ENCODE assay signal across 8 mouse cellular contexts in the genomic region with DNA sequence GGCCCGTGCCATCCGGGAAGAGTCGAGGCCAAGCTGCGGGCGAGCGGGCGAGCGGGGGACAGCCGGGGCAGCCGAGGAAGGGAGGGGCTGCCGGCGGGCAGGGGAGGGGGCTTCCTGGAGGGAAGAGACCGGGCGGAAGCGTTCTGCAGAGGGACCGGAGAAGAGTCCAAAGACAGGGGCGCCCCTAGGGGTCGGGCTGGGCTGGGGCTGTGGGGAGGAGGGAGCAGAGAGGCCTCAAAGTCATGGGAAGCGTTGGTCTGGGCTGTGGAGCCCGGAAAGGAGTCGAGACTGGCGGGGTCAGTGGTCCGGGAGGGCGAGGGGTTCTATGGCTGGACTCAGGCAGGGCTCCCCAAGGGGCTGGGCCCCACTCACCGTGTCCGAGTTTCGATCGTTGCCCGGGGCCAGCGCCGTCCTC. TPM values are rescaled to one million over a fixed set of nuclear protein-coding genes. Genes with fewer than 3 reads are reported as not detected.
A peak's percentile ranks its signal among the peaks of the same experiment; 100 is the strongest.
DNase-seq lines count a peak whose midpoint lies in the region; ATAC-seq and TF ChIP-seq lines count a peak whose summit lies in the region.

No protein-coding gene starts in this region.

- H3K4me3 ChIP-seq in left cerebral cortex, adult 2 months: peak overlapping the region; percentile 83
- H3K4me3 ChIP-seq in intestine, embryonic 16.5 days (ENCODE audit: low read length): peak overlapping the region; percentile 93
- H3K4me3 ChIP-seq in lung, adult 2 months (replicated peaks; ENCODE audit: extremely low read depth, low read depth, low read length): peak overlapping the region; percentile 90
- H3K4me3 ChIP-seq in neural tube, embryonic 14.5 days (ENCODE audit: low read depth, low read length): peak overlapping the region; percentile 81

- no peak for TF ChIP-seq POLR2A in lung, adult 2 months (IDR thresholded peaks at IDR 0.05; ENCODE audit: borderline replicate concordance, extremely low read depth, low read depth, low read length)

- H3K4me1 ChIP-seq in intestine, embryonic 16.5 days (ENCODE audit: control insufficient read depth, insufficient read depth, low read length): peaks cover 25% of the 10 kb centered on the region
- H3K4me1 ChIP-seq in lung, adult 2 months (ENCODE audit: control insufficient read depth, insufficient read depth, low read length): peaks cover 9% of the 10 kb centered on the region; the same call in 1 of the 2 replicates
- peaks cover 18% of the 10 kb centered on the region for H3K4me1 ChIP-seq in neural tube, embryonic 14.5 days (ENCODE audit: control insufficient read depth, insufficient read depth, low read length)

- peak in 1 of 2 experiments; percentile 43 for DNase-seq in left cerebral cortex, adult 2 months (ENCODE audit: extremely low spot score in 1 of 2, low spot score in 2 of 2)
- DNase-seq in left cerebral cortex, adult 8-10 months (ENCODE audit: low spot score in 2 of 2): no peak
- peak; percentile 66 for DNase-seq in cerebellum, adult 9-11 months
- peak; percentile 67 for DNase-seq in gastrocnemius, postnatal 14 days
- peak; percentile 46 for DNase-seq in lung, adult 2 months
- peak; percentile 73 for DNase-seq in thymus, postnatal 0 days (ENCODE audit: low spot score)

- intact Hi-C loops in left cerebral cortex, adult 2 months (cut with DNase I): loop anchor here (2.0 kb wide), 1 partner anchor 105 kb away; the partner anchor contains the start of gene Ppp1r37
- intact Hi-C loops in gastrocnemius, postnatal 14 days (cut with DNase I; ENCODE audit: low total_unique reads): no loop called here

- no peaks in the 10 kb centered on the region for H3K9me3 ChIP-seq in intestine, embryonic 16.5 days (ENCODE audit: control insufficient read depth, low read length)
- no peaks in the 10 kb centered on the region for H3K9me3 ChIP-seq in neural tube, embryonic 14.5 days (ENCODE audit: control insufficient read depth, low read length)

- TF ChIP-seq CTCF in left cerebral cortex, adult 2 months (IDR thresholded peaks at IDR 0.05): peak; percentile 36
- no peak for TF ChIP-seq CTCF in lung, adult 2 months (IDR thresholded peaks at IDR 0.05; ENCODE audit: insufficient read depth, low read length)

- H3K9ac ChIP-seq in intestine, embryonic 16.5 days (ENCODE audit: low read depth, low read length): peak overlapping the region; percentile 90
- H3K9ac ChIP-seq in neural tube, embryonic 14.5 days (replicated peaks; ENCODE audit: low read depth, low read length): peak overlapping the region; percentile 83

- peak overlapping the region; percentile 89 for H3K27ac ChIP-seq in left cerebral cortex, adult 2 months
- peak overlapping the region; percentile 70 for H3K27ac ChIP-seq in intestine, embryonic 16.5 days (ENCODE audit: low read length)
- H3K27ac ChIP-seq in neural tube, embryonic 14.5 days (ENCODE audit: low read depth, low read length): peak overlapping the region; percentile 69; the same call in 1 of the 2 replicates

- peak; percentile 71 for ATAC-seq in intestine, embryonic 16.5 days
- peak; percentile 83 for ATAC-seq in neural tube, embryonic 14.5 days (ENCODE audit: low read depth)

- H3K4me2 ChIP-seq in intestine, embryonic 16.5 days (ENCODE audit: low read depth, low read length): peak overlapping the region; percentile 87
- H3K4me2 ChIP-seq in neural tube, embryonic 14.5 days (ENCODE audit: low read depth, low read length): peak overlapping the region; percentile 99

- H3K27me3 ChIP-seq in intestine, embryonic 16.5 days (replicated peaks; ENCODE audit: control insufficient read depth, insufficient read depth, low read length): no peaks in the 10 kb centered on the region
- no peaks in the 10 kb centered on the region for H3K27me3 ChIP-seq in neural tube, embryonic 14.5 days (ENCODE audit: control insufficient read depth, insufficient read depth, low read length)

- H3K36me3 ChIP-seq in intestine, embryonic 16.5 days (ENCODE audit: control insufficient read depth, insufficient read depth, low read length): peaks cover 3% of the 10 kb centered on the region
- peaks cover 3% of the 10 kb centered on the region; the same call in 1 of the 2 replicates for H3K36me3 ChIP-seq in neural tube, embryonic 14.5 days (ENCODE audit: control insufficient read depth, insufficient read depth, low read length)

- WGBS in intestine, embryonic 16.5 days: under 1% methylated on average over 26 of the region's 31 CpGs
- WGBS in lung, adult 2 months: under 1% methylated on average over 31 of the region's 31 CpGs
- 0% methylated on average over 24 of the region's 31 CpGs for WGBS in neural tube, embryonic 14.5 days

RNA-seq across cellular contexts. Expression of gene Mark4, which starts 0.5 kb away (rescaled TPM):
- 10 to 100 TPM; 79.1 to 79.5 TPM for total RNA-seq in left cerebral cortex, adult 2 months (2021)
- 10 to 100 TPM; 70.4 to 80.3 (median 76.2) TPM for total RNA-seq in left cerebral cortex, adult 8-10 months (2022)
- 10 to 100 TPM; 12.6 to 14.1 TPM for total RNA-seq in gastrocnemius, postnatal 14 days (2021)
- polyA plus RNA-seq in intestine, embryonic 16.5 days (2015; fragmentation: Nextera tagmentation; extraction: Ambion mirVana): 3.7 and 4.4 TPM in 2 replicates
- polyA plus RNA-seq in lung, adult 2 months (2012; rRNA removed): 29.2 and 34.3 TPM in 2 replicates
- polyA plus RNA-seq in neural tube, embryonic 14.5 days (2014; fragmentation: Nextera tagmentation; extraction: Ambion mirVana): 17.0 and 19.2 TPM in 2 replicates
- polyA plus RNA-seq in thymus, postnatal 0 days (2015; fragmentation: Nextera tagmentation; extraction: Ambion mirVana): 6.7 and 9.0 TPM in 2 replicates

RNA-seq across cellular contexts. Expression of gene Exoc3l2, which starts 5.1 kb away (rescaled TPM):
- under 1 TPM; 0.26 to 0.36 TPM for total RNA-seq in left cerebral cortex, adult 2 months (2021)
- total RNA-seq in left cerebral cortex, adult 8-10 months (2022): 1 to 10 TPM in 1 of 4 experiments, under 1 TPM in 3; 0.59 to 1.1 (median 0.79) TPM
- total RNA-seq in gastrocnemius, postnatal 14 days (2021): under 1 TPM; 0.47 to 0.74 TPM
- 0.27 and 0.46 TPM in 2 replicates for polyA plus RNA-seq in intestine, embryonic 16.5 days (2015; fragmentation: Nextera tagmentation; extraction: Ambion mirVana)
- 2.7 and 3.4 TPM in 2 replicates for polyA plus RNA-seq in lung, adult 2 months (2012; rRNA removed)
- 0.71 TPM in 2 replicates for polyA plus RNA-seq in neural tube, embryonic 14.5 days (2014; fragmentation: Nextera tagmentation; extraction: Ambion mirVana)
- 0.74 and 0.78 TPM in 2 replicates for polyA plus RNA-seq in thymus, postnatal 0 days (2015; fragmentation: Nextera tagmentation; extraction: Ambion mirVana)

RNA-seq across cellular contexts. Expression of gene Bloc1s3, which starts 50.1 kb away (rescaled TPM):
- 1 to 10 TPM; 6.7 to 7.9 TPM for total RNA-seq in left cerebral cortex, adult 2 months (2021)
- 1 to 10 TPM; 6.5 to 7.7 (median 7.1) TPM for total RNA-seq in left cerebral cortex, adult 8-10 months (2022)
- total RNA-seq in gastrocnemius, postnatal 14 days (2021): 1 to 10 TPM; 1.7 to 2.1 TPM
- 1.4 and 2.0 TPM in 2 replicates for polyA plus RNA-seq in intestine, embryonic 16.5 days (2015; fragmentation: Nextera tagmentation; extraction: Ambion mirVana)
- 12.2 and 12.9 TPM in 2 replicates for polyA plus RNA-seq in lung, adult 2 months (2012; rRNA removed)
- 2.8 and 3.2 TPM in 2 replicates for polyA plus RNA-seq in neural tube, embryonic 14.5 days (2014; fragmentation: Nextera tagmentation; extraction: Ambion mirVana)
- 2.7 and 4.0 TPM in 2 replicates for polyA plus RNA-seq in thymus, postnatal 0 days (2015; fragmentation: Nextera tagmentation; extraction: Ambion mirVana)

RNA-seq across cellular contexts. Expression of gene Trappc6a, which starts 50.1 kb away (rescaled TPM):
- total RNA-seq in left cerebral cortex, adult 2 months (2021): 10 to 100 TPM; 16.6 to 18.4 TPM
- 10 to 100 TPM; 19.0 to 25.5 (median 23.5) TPM for total RNA-seq in left cerebral cortex, adult 8-10 months (2022)
- 10 to 100 TPM; 19.9 to 20.0 TPM for total RNA-seq in gastrocnemius, postnatal 14 days (2021)
- 147 and 159 TPM in 2 replicates for polyA plus RNA-seq in intestine, embryonic 16.5 days (2015; fragmentation: Nextera tagmentation; extraction: Ambion mirVana)
- 63.1 and 93.4 TPM in 2 replicates for polyA plus RNA-seq in lung, adult 2 months (2012; rRNA removed)
- polyA plus RNA-seq in neural tube, embryonic 14.5 days (2014; fragmentation: Nextera tagmentation; extraction: Ambion mirVana): 31.7 and 33.8 TPM in 2 replicates
- polyA plus RNA-seq in thymus, postnatal 0 days (2015; fragmentation: Nextera tagmentation; extraction: Ambion mirVana): 86.5 and 92.5 TPM in 2 replicates

RNA-seq across cellular contexts. Expression of gene Ckm, which starts 53.5 kb away (rescaled TPM):
- total RNA-seq in left cerebral cortex, adult 2 months (2021): not detected
- total RNA-seq in left cerebral cortex, adult 8-10 months (2022): 10 to 100 TPM in 1 of 4 experiments, 1 to 10 TPM in 2, not detected in 1; 3.1 to 12.8 (median 9.4) TPM
- over 10,000 TPM; 34,344 to 35,305 TPM for total RNA-seq in gastrocnemius, postnatal 14 days (2021)
- polyA plus RNA-seq in intestine, embryonic 16.5 days (2015; fragmentation: Nextera tagmentation; extraction: Ambion mirVana): 15.3 and 17.6 TPM in 2 replicates
- polyA plus RNA-seq in lung, adult 2 months (2012; rRNA removed): 88.3 and 1,345 TPM in 2 replicates
- 0.63 and 2.0 TPM in 2 replicates for polyA plus RNA-seq in neural tube, embryonic 14.5 days (2014; fragmentation: Nextera tagmentation; extraction: Ambion mirVana)
- polyA plus RNA-seq in thymus, postnatal 0 days (2015; fragmentation: Nextera tagmentation; extraction: Ambion mirVana): 3.6 and 7.0 TPM in 2 replicates

Comparison
In these comparisons a context has a peak if more than half of its experiments do, and no peak if none do; other contexts are left out.
1. DNase-seq: peak in cerebellum, adult 9-11 months (single experiment), gastrocnemius, postnatal 14 days (single experiment), lung, adult 2 months (single experiment) and thymus, postnatal 0 days (single experiment); none in left cerebral cortex, adult 8-10 months (0 of 2).
2. Peak in every context shown above with its lines, with median percentiles within 50 percentile points of each other: H3K27ac ChIP-seq and H3K4me3 ChIP-seq.